Mouse (Mus musculus): ENCODE measurements around the gene Fcor.

Fcor gene

GRCm38 (mm10) chr8:3671980-3672491 lies at the start of gene Fcor:
Gene Fcor (minus strand): TSS chr8:3672362.
- no peak for DNase-seq (ENCODE audit: extremely low read depth, low read depth, low spot score)

GRCm38 (mm10) chr8:3721041-3721440 lies 48.9 kb upstream of the Fcor start:
- no peak for DNase-seq (ENCODE audit: extremely low read depth, low read depth, low spot score)

GRCm38 (mm10) chr8:3720551-3720950 lies 48.4 kb upstream of the Fcor start, which contains the start of gene Clec4g:
Gene Clec4g (minus strand): TSS chr8:3720651.
- DNase-seq (ENCODE audit: extremely low read depth, low read depth, low spot score) = no peak

GRCm38 (mm10) chr8:3718559-3718958 lies 46.4 kb upstream of the Fcor start:
- DNase-seq (ENCODE audit: extremely low read depth, low read depth, low spot score) = no peak

- no peak for DNase-seq (ENCODE audit: extremely low read depth, low read depth, low spot score)
These were observed 45.3 kb upstream of the Fcor start for GRCm38 (mm10) chr8:3717321-3717954.

GRCm38 (mm10) chr8:3711646-3712045 lies 39.5 kb upstream of the Fcor start:
- no peak for DNase-seq (ENCODE audit: extremely low read depth, low read depth, low spot score)

- no peak for DNase-seq (ENCODE audit: extremely low read depth, low read depth, low spot score)
These were observed 38.1 kb upstream of the Fcor start for GRCm38 (mm10) chr8:3710312-3710711.

- DNase-seq (ENCODE audit: extremely low read depth, low read depth, low spot score) = no peak
These were observed 35.4 kb upstream of the Fcor start for GRCm38 (mm10) chr8:3707611-3708010.

- DNase-seq (ENCODE audit: extremely low read depth, low read depth, low spot score) = no peak
These were observed 33.5 kb upstream of the Fcor start for GRCm38 (mm10) chr8:3705711-3706110.

- DNase-seq (ENCODE audit: extremely low read depth, low read depth, low spot score) = no peak
These were observed 29.3 kb upstream of the Fcor start for GRCm38 (mm10) chr8:3701491-3701890.

GRCm38 (mm10) chr8:3694121-3694520 lies 22.0 kb upstream of the Fcor start, which contains the start of gene Fcer2a:
Gene Fcer2a (minus strand): TSS chr8:3694175.
- no peak for DNase-seq (ENCODE audit: extremely low read depth, low read depth, low spot score)

- no peak for DNase-seq (ENCODE audit: extremely low read depth, low read depth, low spot score)
These were observed 18.6 kb upstream of the Fcor start for GRCm38 (mm10) chr8:3690774-3691173.

- no peak for DNase-seq (ENCODE audit: extremely low read depth, low read depth, low spot score)
These were observed 15.4 kb upstream of the Fcor start for GRCm38 (mm10) chr8:3687537-3687936.

- no peak for DNase-seq (ENCODE audit: extremely low read depth, low read depth, low spot score)
These were observed 13.3 kb upstream of the Fcor start for GRCm38 (mm10) chr8:3685422-3685821.

GRCm38 (mm10) chr8:3684530-3684929 lies 12.4 kb upstream of the Fcor start:
- no peak for DNase-seq (ENCODE audit: extremely low read depth, low read depth, low spot score)

- no peak for DNase-seq (ENCODE audit: extremely low read depth, low read depth, low spot score)
These were observed 11.4 kb upstream of the Fcor start for GRCm38 (mm10) chr8:3683408-3684176.

GRCm38 (mm10) chr8:3682435-3682834 lies 10.3 kb upstream of the Fcor start:
- no peak for DNase-seq (ENCODE audit: extremely low read depth, low read depth, low spot score)

- DNase-seq (ENCODE audit: extremely low read depth, low read depth, low spot score) = no peak
These were observed 7.5 kb upstream of the Fcor start for GRCm38 (mm10) chr8:3679656-3680055.

- DNase-seq (ENCODE audit: extremely low read depth, low read depth, low spot score) = no peak
These were observed 7.1 kb upstream of the Fcor start for GRCm38 (mm10) chr8:3679236-3679635.

- DNase-seq (ENCODE audit: extremely low read depth, low read depth, low spot score) = no peak
These were observed 6.7 kb upstream of the Fcor start for GRCm38 (mm10) chr8:3678831-3679230.

GRCm38 (mm10) chr8:3676993-3677579 lies 4.9 kb upstream of the Fcor start:
- no peak for DNase-seq (ENCODE audit: extremely low read depth, low read depth, low spot score)

All from fat pad, adult 2 months (tissue).